Comparison of ENCODE assay signal across 9 mouse cellular contexts in genomic region chr2:27858348-27858903, GRCm38 (mm10). TPM values are rescaled to one million over a fixed set of nuclear protein-coding genes. Genes with fewer than 3 reads are reported as not detected.
DNase-seq lines count a peak whose midpoint lies in the region; ATAC-seq and TF ChIP-seq lines count a peak whose summit lies in the region.
"Had no signal": no experiment of that assay in that cellular context is flagged by ENCODE, and none has a peak within 500 bp of the region (broad histone marks: within the 10 kb centered on the region; RNA-seq: fewer than 3 reads in every experiment).

No protein-coding gene starts in this region.

- H3K36me3 ChIP-seq in heart, embryonic 11.5 days (ENCODE audit: control insufficient read depth, insufficient read depth, low read length) = no peaks in the 10 kb centered on the region
- H3K36me3 ChIP-seq in limb, embryonic 12.5 days = no peaks in the 10 kb centered on the region
- H3K36me3 ChIP-seq in small intestine, adult 2 months (ENCODE audit: control insufficient read depth, insufficient read depth, low read length) = no peaks in the 10 kb centered on the region

- peak overlapping the region; percentile 79 for H3K27ac ChIP-seq in brown adipose tissue, adult 24 weeks (replicated peaks; ENCODE audit: low read depth, low read length)
- H3K27ac ChIP-seq in heart, embryonic 11.5 days (ENCODE audit: low read depth, low read length) = peak overlapping the region; percentile 75
- H3K27ac ChIP-seq in limb, embryonic 12.5 days = peak overlapping the region; percentile 68
- peak overlapping the region; percentile 35 for H3K27ac ChIP-seq in small intestine, adult 2 months (ENCODE audit: insufficient read depth, low read depth, low read length)
- H3K27ac ChIP-seq: macrophage had no signal

- peaks cover 8% of the 10 kb centered on the region for H3K4me1 ChIP-seq in brown adipose tissue, adult 24 weeks (ENCODE audit: control insufficient read depth, insufficient read depth, insufficient read length, low read length)
- H3K4me1 ChIP-seq in heart, embryonic 11.5 days (ENCODE audit: control insufficient read depth, insufficient read depth, low read length) = peaks cover 30% of the 10 kb centered on the region
- peaks cover 30% of the 10 kb centered on the region for H3K4me1 ChIP-seq in limb, embryonic 12.5 days (replicated peaks)
- no peaks in the 10 kb centered on the region; the same call in 1 of the 2 replicates for H3K4me1 ChIP-seq in small intestine, adult 2 months (ENCODE audit: control insufficient read depth, insufficient read depth, insufficient read length, low read length)

- no peak for TF ChIP-seq POLR2A in small intestine, adult 2 months (IDR thresholded peaks at IDR 0.05; ENCODE audit: low read depth, low read length)

- peak overlapping the region; percentile 3 for H3K9ac ChIP-seq in heart, embryonic 11.5 days (ENCODE audit: low read depth, low read length)
- no peak overlapping the region for H3K9ac ChIP-seq in limb, embryonic 12.5 days (replicated peaks)

- peak; percentile 46; the same call in 1 of the 2 replicates for ATAC-seq in heart, embryonic 11.5 days (replicated peaks; ENCODE audit: insufficient number of reproducible peaks, low FRiP score, low TSS enrichment)
- peak; percentile 58; the same call in 1 of the 2 replicates for ATAC-seq in limb, embryonic 12.5 days (ENCODE audit: insufficient number of reproducible peaks, insufficient read depth, low FRiP score, low TSS enrichment, low read depth)

- TF ChIP-seq CTCF in small intestine, adult 2 months (IDR thresholded peaks at IDR 0.05; ENCODE audit: extremely low read depth, insufficient read length, insufficient replicate concordance, low read depth, low read length) = no peak

- peak overlapping the region; percentile 34; the same call in 1 of the 2 replicates for H3K4me3 ChIP-seq in brown adipose tissue, adult 24 weeks (ENCODE audit: insufficient read depth, low read depth, low read length)
- no peak overlapping the region for H3K4me3 ChIP-seq in heart, embryonic 11.5 days (ENCODE audit: low read depth, low read length)
- H3K4me3 ChIP-seq in limb, embryonic 12.5 days (replicated peaks) = no peak overlapping the region
- H3K4me3 ChIP-seq in small intestine, adult 2 months (ENCODE audit: low read depth, low read length) = no peak overlapping the region

- H3K4me2 ChIP-seq in heart, embryonic 11.5 days = peak overlapping the region; percentile 46
- H3K4me2 ChIP-seq in limb, embryonic 12.5 days = no peak overlapping the region

- 17% methylated on average over 9 of the region's 9 CpGs for WGBS in heart, embryonic 11.5 days (ENCODE audit: insufficient replicate concordance)
- WGBS in limb, embryonic 12.5 days = 46% methylated on average over 9 of the region's 9 CpGs
- WGBS in small intestine, adult 2 months = 54% methylated on average over 9 of the region's 9 CpGs

- H3K9me3 ChIP-seq in heart, embryonic 11.5 days (replicated peaks; ENCODE audit: control insufficient read depth, low read length) = no peaks in the 10 kb centered on the region
- no peaks in the 10 kb centered on the region for H3K9me3 ChIP-seq in limb, embryonic 12.5 days

- DNase-seq in adipocyte (ENCODE audit: low spot score) = peak; percentile 90
- no peak for DNase-seq in thymus, postnatal 10 days (ENCODE audit: low spot score in 2 of 2)
- DNase-seq in thymus, postnatal 4 days = no peak
- DNase-seq in layer of hippocampus, postnatal 10 days (ENCODE audit: low spot score in 2 of 2) = no peak

- no peaks in the 10 kb centered on the region for H3K27me3 ChIP-seq in heart, embryonic 11.5 days (ENCODE audit: control insufficient read depth, insufficient read depth, low read length)
- no peaks in the 10 kb centered on the region for H3K27me3 ChIP-seq in limb, embryonic 12.5 days
- no peaks in the 10 kb centered on the region for H3K27me3 ChIP-seq in small intestine, adult 2 months (ENCODE audit: control insufficient read depth, insufficient read depth, low read length)

RNA-seq across cellular contexts. Expression of gene Col5a1, which starts 27.8 kb away (rescaled TPM):
- polyA plus RNA-seq in brown adipose tissue, adult 24 weeks (2012; ENCODE audit: insufficient read depth, insufficient read length, missing spikeins) = 10.2 and 12.4 TPM in 2 replicates
- 38.7 and 38.8 TPM in 2 replicates for polyA plus RNA-seq in heart, embryonic 11.5 days (2014; fragmentation: Nextera tagmentation; extraction: Ambion mirVana)
- 59.1 and 65.0 TPM in 2 replicates for polyA plus RNA-seq in limb, embryonic 12.5 days (2016; fragmentation: Nextera tagmentation; extraction: Ambion mirVana)
- 7.8 and 12.3 TPM in 2 replicates for polyA plus RNA-seq in small intestine, adult 2 months (2012; rRNA removed)
- 10 to 100 TPM in 1 of 2 experiments, 1 to 10 TPM in 1; 9.9 to 10.8 TPM for total RNA-seq in layer of hippocampus, postnatal 10 days (2021)
